Mouse (Mus musculus) induced T-regulatory cell, adult 2 months (primary cell): ENCODE data around the gene Slc20a1.

Experiments used
- DNase-seq: peaks from one replicate; pipeline ENCODE4 v3.0.0-alpha.2; 2012; ENCODE audit warnings: low read depth

Gene Slc20a1

GRCm38 (mm10) chr2:129186291-129186919, 12.2 kb upstream of the Slc20a1 start:
- peak; percentile 54 for DNase-seq

GRCm38 (mm10) chr2:129192392-129193150, 6.0 kb upstream of the Slc20a1 start:
- no peak for DNase-seq

GRCm38 (mm10) chr2:129196317-129196716, 2.2 kb upstream of the Slc20a1 start:
- DNase-seq: no peak

GRCm38 (mm10) chr2:129197197-129197596, 1.4 kb upstream of the Slc20a1 start:
- no peak for DNase-seq

GRCm38 (mm10) chr2:129197843-129198435, 625 bp upstream of the Slc20a1 start:
- DNase-seq: peak; percentile 65

- DNase-seq: peak; percentile 60
These were observed 943 bp downstream of the Slc20a1 start for GRCm38 (mm10) chr2:129199328-129200085.

- no peak for DNase-seq
These were observed 6.4 kb downstream of the Slc20a1 start for GRCm38 (mm10) chr2:129205000-129205399.

- no peak for DNase-seq
These were observed 8.3 kb downstream of the Slc20a1 start for GRCm38 (mm10) chr2:129206824-129207223.

- no peak for DNase-seq
These were observed 9.7 kb downstream of the Slc20a1 start for GRCm38 (mm10) chr2:129208181-129208746.

- no peak for DNase-seq
These were observed 11.7 kb downstream of the Slc20a1 start for GRCm38 (mm10) chr2:129210089-129210749.

- no peak for DNase-seq
These were observed 12.7 kb downstream of the Slc20a1 start for GRCm38 (mm10) chr2:129211255-129211654.

- no peak for DNase-seq
These were observed 13.4 kb downstream of the Slc20a1 start for GRCm38 (mm10) chr2:129211957-129212356.

- DNase-seq: no peak
These were observed 14.0 kb downstream of the Slc20a1 start for GRCm38 (mm10) chr2:129212566-129212965.

GRCm38 (mm10) chr2:129214774-129215173, 16.2 kb downstream of the Slc20a1 start:
- no peak for DNase-seq

- DNase-seq: no peak
These were observed 19.1 kb downstream of the Slc20a1 start for GRCm38 (mm10) chr2:129217612-129218185.

GRCm38 (mm10) chr2:129218537-129219105, 20.1 kb downstream of the Slc20a1 start:
- DNase-seq: no peak

- DNase-seq: no peak
These were observed 22.6 kb downstream of the Slc20a1 start for GRCm38 (mm10) chr2:129221097-129221632.

- no peak for DNase-seq
These were observed 25.6 kb downstream of the Slc20a1 start for GRCm38 (mm10) chr2:129224178-129224577.

- DNase-seq: no peak
These were observed 26.8 kb downstream of the Slc20a1 start for GRCm38 (mm10) chr2:129225251-129225819.

GRCm38 (mm10) chr2:129226296-129226851, 27.8 kb downstream of the Slc20a1 start:
- DNase-seq: no peak
